Mouse (Mus musculus): ENCODE data around the gene C1rl. TPM values are rescaled to one million over a fixed set of nuclear protein-coding genes. Genes with fewer than 3 reads are reported as not detected.

C1rl gene
- polyA plus RNA-seq, 1 experiment from 2014 or later: 1.8 TPM

GRCm38 (mm10) chr6:124453756-124454155 lies 39.2 kb upstream of the C1rl start:
- no peaks in the 10 kb centered on the region for H3K4me1 ChIP-seq (ENCODE audit: insufficient read depth, low read length)
- no peak for ATAC-seq (ENCODE audit: low FRiP score, low TSS enrichment)
- H3K9me3 ChIP-seq (ENCODE audit: low read length): no peaks in the 10 kb centered on the region
- no peak overlapping the region for H3K9ac ChIP-seq (replicated peaks; ENCODE audit: low read length)
- H3K4me3 ChIP-seq (ENCODE audit: low read length): no peak overlapping the region
- H3K4me2 ChIP-seq (replicated peaks; ENCODE audit: low read depth, low read length): no peak overlapping the region
- H3K27ac ChIP-seq (ENCODE audit: low read length): no peak overlapping the region
- WGBS: 57% methylated on average over 4 of the region's 4 CpGs
- no peaks in the 10 kb centered on the region for H3K36me3 ChIP-seq (ENCODE audit: insufficient read depth, low read length)
- no peaks in the 10 kb centered on the region for H3K27me3 ChIP-seq (ENCODE audit: insufficient read depth, low read length)

GRCm38 (mm10) chr6:124456243-124456642 lies 36.7 kb upstream of the C1rl start:
- WGBS: 87% methylated on average over 5 of the region's 5 CpGs
- no peak overlapping the region for H3K27ac ChIP-seq (ENCODE audit: low read length)
- H3K4me2 ChIP-seq (replicated peaks; ENCODE audit: low read depth, low read length): no peak overlapping the region
- H3K9ac ChIP-seq (replicated peaks; ENCODE audit: low read length): no peak overlapping the region
- ATAC-seq (ENCODE audit: low FRiP score, low TSS enrichment): no peak
- H3K27me3 ChIP-seq (ENCODE audit: insufficient read depth, low read length): no peaks in the 10 kb centered on the region
- H3K36me3 ChIP-seq (ENCODE audit: insufficient read depth, low read length): no peaks in the 10 kb centered on the region
- no peak overlapping the region for H3K4me3 ChIP-seq (ENCODE audit: low read length)
- no peaks in the 10 kb centered on the region for H3K4me1 ChIP-seq (ENCODE audit: insufficient read depth, low read length)
- no peaks in the 10 kb centered on the region for H3K9me3 ChIP-seq (ENCODE audit: low read length)

- no peak overlapping the region for H3K9ac ChIP-seq (replicated peaks; ENCODE audit: low read length)
- no peak overlapping the region for H3K4me3 ChIP-seq (ENCODE audit: low read length)
- no peaks in the 10 kb centered on the region for H3K4me1 ChIP-seq (ENCODE audit: insufficient read depth, low read length)
- H3K27me3 ChIP-seq (ENCODE audit: insufficient read depth, low read length): no peaks in the 10 kb centered on the region
- H3K36me3 ChIP-seq (ENCODE audit: insufficient read depth, low read length): no peaks in the 10 kb centered on the region
- no peak overlapping the region for H3K4me2 ChIP-seq (replicated peaks; ENCODE audit: low read depth, low read length)
- H3K27ac ChIP-seq (ENCODE audit: low read length): no peak overlapping the region
- 87% methylated on average over 5 of the region's 5 CpGs for WGBS
- no peaks in the 10 kb centered on the region for H3K9me3 ChIP-seq (ENCODE audit: low read length)
- no peak for ATAC-seq (ENCODE audit: low FRiP score, low TSS enrichment)
Measured at GRCm38 (mm10) chr6:124457827-124458226, 35.1 kb upstream of the C1rl start.

GRCm38 (mm10) chr6:124458505-124458904 lies 34.4 kb upstream of the C1rl start:
- Histone ChIP-seq H3K36me3 (ENCODE audit: insufficient read depth, low read length) (no peaks in the 10 kb centered on the region), H3K4me3 (ENCODE audit: low read length) (no peak overlapping the region), H3K4me2 (replicated peaks; ENCODE audit: low read depth, low read length) (no peak overlapping the region), H3K4me1 (ENCODE audit: insufficient read depth, low read length) (no peaks in the 10 kb centered on the region), H3K9me3 (ENCODE audit: low read length) (no peaks in the 10 kb centered on the region), H3K9ac (replicated peaks; ENCODE audit: low read length) (no peak overlapping the region), H3K27ac (ENCODE audit: low read length) (no peak overlapping the region), H3K27me3 (ENCODE audit: insufficient read depth, low read length) (no peaks in the 10 kb centered on the region)
- no peak for ATAC-seq (ENCODE audit: low FRiP score, low TSS enrichment)
- 86% methylated on average over 11 of the region's 11 CpGs for WGBS

GRCm38 (mm10) chr6:124459388-124459787 lies 33.5 kb upstream of the C1rl start:
- 91% methylated on average over 4 of the region's 4 CpGs for WGBS
- H3K4me2 ChIP-seq (replicated peaks; ENCODE audit: low read depth, low read length): no peak overlapping the region
- H3K9me3 ChIP-seq (ENCODE audit: low read length): no peaks in the 10 kb centered on the region
- H3K9ac ChIP-seq (replicated peaks; ENCODE audit: low read length): no peak overlapping the region
- H3K4me1 ChIP-seq (ENCODE audit: insufficient read depth, low read length): 0 out of 2 replicates have a peak, but pooled peaks cover 4% of the 10 kb centered on the region
- H3K4me3 ChIP-seq (ENCODE audit: low read length): no peak overlapping the region
- H3K27me3 ChIP-seq (ENCODE audit: insufficient read depth, low read length): no peaks in the 10 kb centered on the region
- no peak for ATAC-seq (ENCODE audit: low FRiP score, low TSS enrichment)
- H3K27ac ChIP-seq (ENCODE audit: low read length): no peak overlapping the region
- H3K36me3 ChIP-seq (ENCODE audit: insufficient read depth, low read length): no peaks in the 10 kb centered on the region

GRCm38 (mm10) chr6:124463881-124464291 lies 29.0 kb upstream of the C1rl start:
- 28% methylated on average over 8 of the region's 8 CpGs for WGBS
- no peak overlapping the region for H3K9ac ChIP-seq (replicated peaks; ENCODE audit: low read length)
- peak overlapping the region; percentile 79 for H3K4me2 ChIP-seq (replicated peaks; ENCODE audit: low read depth, low read length)
- no peak overlapping the region for H3K27ac ChIP-seq (ENCODE audit: low read length)
- ATAC-seq (ENCODE audit: low FRiP score, low TSS enrichment): no peak
- no peaks in the 10 kb centered on the region for H3K27me3 ChIP-seq (ENCODE audit: insufficient read depth, low read length)
- H3K4me1 ChIP-seq (ENCODE audit: insufficient read depth, low read length): peaks cover 13% of the 10 kb centered on the region
- H3K36me3 ChIP-seq (ENCODE audit: insufficient read depth, low read length): no peaks in the 10 kb centered on the region
- no peaks in the 10 kb centered on the region for H3K9me3 ChIP-seq (ENCODE audit: low read length)
- H3K4me3 ChIP-seq (ENCODE audit: low read length): peak overlapping the region; percentile 52

- WGBS: 5% methylated on average over 27 of the region's 27 CpGs
- ATAC-seq (ENCODE audit: low FRiP score, low TSS enrichment): peak; percentile 96
- Histone ChIP-seq H3K9me3 (ENCODE audit: low read length) (no peaks in the 10 kb centered on the region), H3K9ac (replicated peaks; ENCODE audit: low read length) (peak within 1 kb of the TSS; percentile 67), H3K27ac (ENCODE audit: low read length) (no peak within 1 kb of the TSS), H3K27me3 (ENCODE audit: insufficient read depth, low read length) (no peaks in the 10 kb centered on the region), H3K4me1 (ENCODE audit: insufficient read depth, low read length) (peaks cover 13% of the 10 kb centered on the region), H3K4me3 (ENCODE audit: low read length) (peak within 1 kb of the TSS; percentile 52), H3K36me3 (ENCODE audit: insufficient read depth, low read length) (no peaks in the 10 kb centered on the region), H3K4me2 (replicated peaks; ENCODE audit: low read depth, low read length) (peak within 1 kb of the TSS; percentile 79)
Measured at GRCm38 (mm10) chr6:124464305-124465271, 28.3 kb upstream of the C1rl start, which contains the start of gene Clstn3. Gene Clstn3, minus strand, starts transcription at chr6:124464794.

GRCm38 (mm10) chr6:124465299-124465698 lies 27.6 kb upstream of the C1rl start:
- peaks cover 13% of the 10 kb centered on the region for H3K4me1 ChIP-seq (ENCODE audit: insufficient read depth, low read length)
- H3K9me3 ChIP-seq (ENCODE audit: low read length): no peaks in the 10 kb centered on the region
- no peak for ATAC-seq (ENCODE audit: low FRiP score, low TSS enrichment)
- H3K9ac ChIP-seq (replicated peaks; ENCODE audit: low read length): peak overlapping the region; percentile 67; the same call in 1 of the 2 replicates
- peak overlapping the region; percentile 52 for H3K4me3 ChIP-seq (ENCODE audit: low read length)
- H3K27me3 ChIP-seq (ENCODE audit: insufficient read depth, low read length): no peaks in the 10 kb centered on the region
- H3K36me3 ChIP-seq (ENCODE audit: insufficient read depth, low read length): no peaks in the 10 kb centered on the region
- 41% methylated on average over 6 of the region's 6 CpGs for WGBS
- peak overlapping the region; percentile 79 for H3K4me2 ChIP-seq (replicated peaks; ENCODE audit: low read depth, low read length)
- no peak overlapping the region for H3K27ac ChIP-seq (ENCODE audit: low read length)

- Histone ChIP-seq H3K36me3 (ENCODE audit: insufficient read depth, low read length) (no peaks in the 10 kb centered on the region), H3K9me3 (ENCODE audit: low read length) (no peaks in the 10 kb centered on the region), H3K4me1 (ENCODE audit: insufficient read depth, low read length) (peaks cover 13% of the 10 kb centered on the region), H3K4me2 (replicated peaks; ENCODE audit: low read depth, low read length) (no peak overlapping the region), H3K27ac (ENCODE audit: low read length) (no peak overlapping the region), H3K9ac (replicated peaks; ENCODE audit: low read length) (no peak overlapping the region), H3K4me3 (ENCODE audit: low read length) (no peak overlapping the region), H3K27me3 (ENCODE audit: insufficient read depth, low read length) (no peaks in the 10 kb centered on the region)
- no peak for ATAC-seq (ENCODE audit: low FRiP score, low TSS enrichment)
- 77% methylated on average over 6 of the region's 6 CpGs for WGBS
Measured at GRCm38 (mm10) chr6:124465729-124466128, 27.2 kb upstream of the C1rl start.

GRCm38 (mm10) chr6:124471121-124471520 lies 21.8 kb upstream of the C1rl start:
- Histone ChIP-seq H3K4me3 (ENCODE audit: low read length) (no peak overlapping the region), H3K36me3 (ENCODE audit: insufficient read depth, low read length) (no peaks in the 10 kb centered on the region), H3K9me3 (ENCODE audit: low read length) (no peaks in the 10 kb centered on the region), H3K9ac (replicated peaks; ENCODE audit: low read length) (no peak overlapping the region), H3K4me1 (ENCODE audit: insufficient read depth, low read length) (no peaks in the 10 kb centered on the region), H3K4me2 (replicated peaks; ENCODE audit: low read depth, low read length) (no peak overlapping the region), H3K27ac (ENCODE audit: low read length) (no peak overlapping the region), H3K27me3 (ENCODE audit: insufficient read depth, low read length) (no peaks in the 10 kb centered on the region)
- no peak for ATAC-seq (ENCODE audit: low FRiP score, low TSS enrichment)
- WGBS: 89% methylated on average over 3 of the region's 3 CpGs
